Mouse (Mus musculus) kidney, postnatal 0 days (tissue): ENCODE measurements around the gene Vmn1r227. TPM values are rescaled to one million over a fixed set of nuclear protein-coding genes. Genes with fewer than 3 reads are reported as not detected.

Experiments
- ATAC-seq: fragments of 200-750 bp; cut with Nextera tagmentation; replicated peaks from 2 replicates; pipeline ENCODE4 v1.8.0; 2017; ENCODE audit warnings: low read depth, moderate number of reproducible peaks, moderate TSS enrichment, moderate library complexity; ENCODE audit not compliant: low FRiP score
- DNase-seq: peaks from one replicate; pipeline ENCODE4 v3.0.0-alpha.2; 2016; ENCODE audit warnings: low spot score
- H3K27ac ChIP-seq: fragments of 300-500 bp; sonication (generic); 2 replicates; pipeline ENCODE4 v1.5.1; 2014; ENCODE audit warnings: mild to moderate bottlenecking
- H3K27me3 ChIP-seq: fragments of 300-500 bp; sonication (generic); 2 replicates; pipeline ENCODE4 v1.6.1; 2014; ENCODE audit warnings: low read length, mixed read lengths; ENCODE audit not compliant: insufficient read depth
- H3K36me3 ChIP-seq: fragments of 300-500 bp; sonication (generic); 2 replicates; pipeline ENCODE4 v1.6.1; 2014; ENCODE audit warnings: low read length, mixed read lengths; ENCODE audit not compliant: insufficient read depth
- H3K4me1 ChIP-seq: fragments of 300-500 bp; sonication (generic); replicated peaks from 2 replicates; pipeline ENCODE4 v1.6.1; 2014; ENCODE audit warnings: antibody characterized with exemption, low read length, mixed read lengths; ENCODE audit not compliant: insufficient read depth
- H3K4me2 ChIP-seq: fragments of 300-500 bp; sonication (generic); 2 replicates; pipeline ENCODE4 v1.6.1; 2014; ENCODE audit warnings: mild to moderate bottlenecking, low read length, moderate library complexity, mixed read lengths
- H3K4me3 ChIP-seq: fragments of 300-500 bp; sonication (generic); replicated peaks from 2 replicates; pipeline ENCODE4 v1.5.1; 2014; ENCODE audit warnings: low read depth, low read length
- H3K9ac ChIP-seq: fragments of 300-500 bp; sonication (generic); 2 replicates; pipeline ENCODE4 v1.6.1; 2014; ENCODE audit warnings: low read depth, low read length
- H3K9me3 ChIP-seq: fragments of 300-500 bp; sonication (generic); replicated peaks from 2 replicates; pipeline ENCODE4 v1.6.1; 2016; ENCODE audit warnings: low read length, inconsistent platforms, mixed read lengths
- CTCF ChIP-seq: IDR thresholded peaks from 2 replicates; pipeline ENCODE4 v1.5.1; 2016; ENCODE audit warnings: antibody characterized with exemption, low read depth, mild to moderate bottlenecking, moderate library complexity
- WGBS: fragments of 180-500 bp; shearing (Covaris S2); extraction: QIAGEN DNeasy Blood & Tissue Kit; methylation state at CpG from one replicate; pipeline ENCODE4 v1.1.7; 2014; 5-methylcytosine and 5-hydroxymethylcytosine counted together
- polyA plus RNA-seq: library from polyadenylated mRNA; unstranded; fragments of >200 nt; fragmentation: Nextera tagmentation; extraction: Ambion mirVana; gene quantifications from 2 replicates; pipeline ENCODE4 v1.2.1, GENCODE M21; 2015

Gene Vmn1r227
- polyA plus RNA-seq: not detected in 2 replicates

DNA sequence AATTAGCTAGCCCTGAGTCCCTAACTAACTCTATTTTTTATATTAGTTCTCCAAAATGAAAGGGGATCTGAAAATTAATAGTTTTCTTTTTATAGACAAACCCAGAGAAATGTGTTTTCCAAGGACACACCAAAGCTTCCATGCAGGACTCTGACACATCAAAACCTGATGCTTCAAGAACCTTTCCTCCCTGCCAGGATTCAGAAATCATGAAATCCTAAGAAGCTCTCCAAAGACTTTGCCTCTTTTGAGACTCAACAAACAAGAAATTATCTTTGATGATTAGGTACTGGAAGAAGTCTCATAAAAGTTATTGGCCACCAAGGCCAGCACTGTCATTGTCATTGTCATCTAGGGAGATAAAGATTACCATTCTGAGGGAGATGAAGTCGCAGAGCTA lies at the start of gene Vmn1r227:
TSS of gene Vmn1r227 (plus strand) at position 301 of the 400 bp plus-strand sequence.
- no peak for ATAC-seq
- Histone ChIP-seq H3K4me1 (no peaks in the 10 kb centered on the region), H3K27me3 (no peaks in the 10 kb centered on the region), H3K9me3 (no peaks in the 10 kb centered on the region), H3K27ac (no peak within 1 kb of the TSS), H3K4me2 (no peak within 1 kb of the TSS), H3K36me3 (no peaks in the 10 kb centered on the region), H3K4me3 (no peak within 1 kb of the TSS), H3K9ac (no peak within 1 kb of the TSS)
- 32% methylated on average over 1 of the region's 1 CpGs for WGBS
- DNase-seq: no peak
- TF ChIP-seq CTCF: no peak

GRCm38 (mm10) chr17:20682543-20682942 lies 47.1 kb upstream of the Vmn1r227 start, which contains the start of gene Vmn1r226:
Vmn1r226 (plus strand) TSS chr17:20682843.
- no peaks in the 10 kb centered on the region for H3K9me3 ChIP-seq
- ATAC-seq (no peak), DNase-seq (no peak)
- H3K27me3 ChIP-seq: no peaks in the 10 kb centered on the region
- no peak within 1 kb of the TSS for H3K9ac ChIP-seq
- H3K4me3 ChIP-seq: no peak within 1 kb of the TSS
- H3K4me2 ChIP-seq: no peak within 1 kb of the TSS
- TF ChIP-seq CTCF: no peak
- H3K36me3 ChIP-seq: no peaks in the 10 kb centered on the region
- H3K27ac ChIP-seq: no peak within 1 kb of the TSS
- no peaks in the 10 kb centered on the region for H3K4me1 ChIP-seq

DNA sequence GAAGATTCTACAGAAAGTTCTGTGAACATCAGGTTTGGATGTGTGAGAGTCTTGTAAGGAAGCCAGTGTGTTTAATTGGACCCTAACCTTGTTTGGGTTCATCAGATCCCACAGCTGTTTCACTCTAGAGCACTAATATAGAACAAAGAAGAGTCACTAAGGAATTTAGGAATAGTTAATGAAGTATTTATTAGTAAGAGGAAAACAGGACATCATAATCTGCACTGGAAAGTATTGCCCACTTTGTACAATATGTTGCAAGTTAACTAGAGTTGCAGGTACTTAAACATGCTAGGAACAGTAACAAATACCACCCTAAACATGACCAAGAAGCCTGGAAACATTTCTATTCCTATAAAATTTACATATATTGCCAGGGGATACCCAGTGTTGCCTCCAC lies 56.4 kb downstream of the Vmn1r227 start, which contains the start of gene Vmn1r228:
TSS of gene Vmn1r228 (minus strand) at position 101 of the 400 bp plus-strand sequence.
- Histone ChIP-seq H3K9ac (no peak within 1 kb of the TSS), H3K4me3 (no peak within 1 kb of the TSS), H3K9me3 (no peaks in the 10 kb centered on the region), H3K27ac (no peak within 1 kb of the TSS), H3K4me2 (no peak within 1 kb of the TSS), H3K27me3 (no peaks in the 10 kb centered on the region), H3K36me3 (no peaks in the 10 kb centered on the region), H3K4me1 (no peaks in the 10 kb centered on the region)
- ATAC-seq (no peak), DNase-seq (no peak)
- TF ChIP-seq CTCF: no peak

Other genes with a start within 250 kb of the Vmn1r227 start
- not detected in 2 replicates for gene Vmn2r108, start 248.5 kb upstream of the Vmn1r227 start, polyA plus RNA-seq
- gene Vmn1r225, start 231.7 kb upstream of the Vmn1r227 start, polyA plus RNA-seq: not detected in 2 replicates
- gene Vmn2r109, start 165.1 kb upstream of the Vmn1r227 start, polyA plus RNA-seq: not detected in 2 replicates
- 0.01 TPM in 2 replicates for gene Vmn2r110, start 133.4 kb upstream of the Vmn1r227 start, polyA plus RNA-seq
- gene Fpr-rs3, start 105.0 kb upstream of the Vmn1r227 start, polyA plus RNA-seq: not detected in 2 replicates
- not detected in 2 replicates for gene Vmn1r226, start 47.0 kb upstream of the Vmn1r227 start, polyA plus RNA-seq
- gene Vmn1r228, start 56.3 kb downstream of the Vmn1r227 start, polyA plus RNA-seq: not detected in 2 replicates
- not detected in 2 replicates for gene Vmn1r229, start 81.7 kb downstream of the Vmn1r227 start, polyA plus RNA-seq
- gene Vmn1r230, start 110.6 kb downstream of the Vmn1r227 start, polyA plus RNA-seq: not detected in 2 replicates
- not detected in 2 replicates for gene Vmn1r231, start 175.2 kb downstream of the Vmn1r227 start, polyA plus RNA-seq
- gene Vmn1r232, start 189.9 kb downstream of the Vmn1r227 start, polyA plus RNA-seq: not detected in 2 replicates
- gene Ppp2r1a, start 215.5 kb downstream of the Vmn1r227 start, polyA plus RNA-seq: 315 and 339 TPM in 2 replicates